Mouse (Mus musculus): ENCODE results near the gene Npcd.
A peak's percentile ranks its signal among the peaks of the same experiment; 100 is the strongest.

The Npcd gene

GRCm38 (mm10) chr15:79803533-79804351, 30.3 kb downstream of the Npcd start:
- peak; percentile 17 for DNase-seq (ENCODE audit: low spot score)

DNA sequence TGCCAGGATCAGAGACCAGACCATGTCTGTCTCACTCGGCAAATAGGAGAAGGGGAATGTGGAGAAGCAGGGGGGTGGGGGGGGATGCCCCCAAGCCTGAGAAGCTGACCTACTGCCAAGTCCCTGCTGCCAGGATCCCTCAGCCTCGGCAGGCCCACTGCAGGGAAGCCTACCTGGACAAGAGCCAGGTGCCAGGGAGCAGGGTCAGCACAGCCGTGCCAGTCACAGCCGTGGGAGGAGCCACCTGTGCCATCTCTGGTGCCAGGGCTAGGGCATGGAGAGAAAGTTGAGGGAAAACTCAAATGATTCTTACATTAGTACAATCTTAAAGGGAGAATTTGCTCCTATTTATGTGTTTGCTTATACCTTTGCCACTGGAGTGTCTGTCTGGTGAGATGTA, 31.7 kb downstream of the Npcd start:
- DNase-seq (ENCODE audit: low spot score), result no peak

DNA sequence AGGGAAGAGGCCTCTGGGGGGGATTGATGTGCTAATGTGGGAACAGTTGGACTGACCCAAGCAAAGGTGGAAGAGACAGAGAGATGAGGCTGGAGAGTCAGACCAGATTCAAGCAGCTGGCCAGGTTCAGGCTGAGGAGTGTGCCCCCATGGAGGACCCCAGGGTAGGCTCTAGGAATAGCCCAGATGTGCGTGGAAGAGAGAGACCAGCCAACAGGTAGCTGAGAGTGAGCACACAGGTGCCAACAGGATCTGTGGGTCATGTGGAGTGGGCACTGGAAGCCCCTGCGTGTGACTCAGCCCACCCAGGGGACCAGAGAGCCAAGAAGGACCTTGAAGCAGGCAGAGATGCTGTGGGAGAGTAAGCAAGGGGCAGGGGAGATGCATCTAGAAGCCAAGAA, 32.4 kb downstream of the Npcd start:
- no peak for DNase-seq (ENCODE audit: low spot score)

- no peak for DNase-seq (ENCODE audit: low spot score)
Observed at GRCm38 (mm10) chr15:79800701-79801100, 33.3 kb downstream of the Npcd start.

- DNase-seq (ENCODE audit: low spot score), result no peak
Observed at GRCm38 (mm10) chr15:79798591-79798990, 35.4 kb downstream of the Npcd start.

- no peak for DNase-seq (ENCODE audit: low spot score)
Observed at GRCm38 (mm10) chr15:79797680-79798079, 36.4 kb downstream of the Npcd start.

DNA sequence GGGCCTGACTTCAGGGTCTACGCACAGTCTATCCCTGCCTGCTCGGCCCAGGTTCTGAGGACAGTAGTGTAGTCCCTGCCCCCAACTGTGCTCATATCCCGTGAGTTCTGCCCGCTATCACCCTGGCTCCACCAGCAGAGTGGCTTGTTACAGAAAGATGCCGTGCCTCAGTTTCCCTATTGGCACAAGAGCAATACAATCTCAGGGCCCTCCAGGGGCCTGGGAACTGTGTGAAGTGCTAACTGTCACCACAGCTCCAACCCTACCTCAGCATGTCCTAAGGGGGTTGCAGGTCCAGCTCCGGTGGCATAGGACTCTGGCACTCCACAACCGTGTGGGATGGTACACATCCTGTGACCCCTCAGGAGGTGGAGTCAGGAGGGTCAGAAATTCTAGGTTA, 36.9 kb downstream of the Npcd start:
- DNase-seq (ENCODE audit: low spot score), result no peak

DNA sequence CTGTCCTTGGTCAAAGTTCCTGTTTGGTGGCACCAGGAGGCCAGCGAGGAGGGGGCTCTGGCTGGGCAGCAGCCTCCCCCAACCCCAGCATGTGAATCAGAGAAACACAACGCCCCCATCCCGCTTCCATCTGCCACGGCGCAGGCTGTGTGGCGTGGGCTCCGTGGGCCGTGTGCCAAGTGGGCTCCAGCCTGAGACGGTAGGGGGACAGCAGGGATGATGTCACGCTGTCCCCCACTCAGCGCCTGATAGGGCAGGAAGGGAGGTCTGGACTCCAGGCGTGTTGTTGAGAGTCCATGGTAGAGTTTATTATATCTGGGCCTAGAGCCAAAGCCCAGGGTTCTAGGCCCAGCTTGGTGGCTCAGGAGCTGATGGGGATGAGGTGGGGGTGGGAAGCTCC, 37.8 kb downstream of the Npcd start:
- DNase-seq (ENCODE audit: low spot score), result no peak

DNA sequence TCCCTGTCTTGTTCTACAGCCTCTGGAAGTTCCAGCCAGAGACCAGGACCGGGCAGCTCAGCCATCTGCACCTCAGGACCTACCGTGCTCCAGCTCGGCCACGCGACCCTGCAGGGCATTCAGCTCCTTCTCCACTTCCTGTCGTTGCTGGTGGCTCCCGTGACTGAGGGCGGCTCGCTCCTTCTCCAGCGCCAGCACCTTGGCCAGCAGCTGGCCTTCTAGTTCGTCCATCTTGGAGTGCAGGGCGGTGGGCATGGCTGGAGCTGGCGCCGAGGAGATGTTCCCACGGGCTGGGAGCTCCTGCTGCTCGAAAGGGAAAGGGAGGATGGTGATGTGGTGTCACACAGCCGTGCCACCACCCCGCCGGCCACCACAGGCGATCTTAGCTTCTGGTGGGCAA, 39.9 kb downstream of the Npcd start:
- no peak for DNase-seq (ENCODE audit: low spot score)

DNA sequence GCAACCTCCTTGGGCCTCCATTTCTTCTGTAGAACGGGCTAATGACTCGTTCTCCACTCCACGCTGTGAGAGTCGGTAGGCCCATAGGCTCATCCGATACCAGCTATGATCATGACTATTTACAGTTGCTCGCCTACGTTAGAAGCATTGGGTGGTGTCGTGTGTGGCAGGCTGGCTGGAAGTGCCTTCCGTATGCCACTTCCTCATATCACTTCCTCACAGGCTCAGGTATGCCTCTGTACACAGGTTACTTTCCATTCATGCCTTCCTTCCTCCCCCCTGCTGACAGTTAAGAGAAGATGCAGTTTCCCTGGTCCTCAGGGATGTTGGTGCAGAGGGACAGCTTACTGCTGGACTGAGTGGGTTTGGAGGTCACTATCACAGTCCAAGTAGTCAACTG, 41.0 kb downstream of the Npcd start:
- no peak for DNase-seq (ENCODE audit: low spot score)

- DNase-seq (ENCODE audit: low spot score), result no peak
Observed at GRCm38 (mm10) chr15:79792455-79792854, 41.6 kb downstream of the Npcd start.

GRCm38 (mm10) chr15:79791502-79791901, 42.5 kb downstream of the Npcd start:
- peak; percentile 26 for DNase-seq (ENCODE audit: low spot score)

DNA sequence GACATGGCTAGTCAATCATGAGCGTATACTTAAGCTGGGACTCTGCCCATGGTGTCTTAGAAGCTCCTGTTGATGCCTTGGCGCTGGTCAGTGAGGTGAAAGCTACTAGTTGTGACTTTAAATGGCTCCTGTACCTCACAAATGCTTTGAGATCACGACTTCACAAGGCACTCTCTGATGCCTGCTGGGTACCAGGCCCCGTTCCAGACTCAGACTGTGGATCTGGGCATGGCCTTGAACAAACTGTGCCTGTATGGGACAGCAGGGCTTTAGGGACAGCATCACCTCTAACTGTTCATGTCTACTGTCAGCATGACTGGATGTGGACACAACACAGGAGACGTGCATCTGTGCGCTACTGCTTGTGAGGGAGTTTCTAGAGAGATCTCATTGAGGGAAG, 43.1 kb downstream of the Npcd start:
- DNase-seq (ENCODE audit: low spot score), result no peak

- no peak for DNase-seq (ENCODE audit: low spot score)
Observed at GRCm38 (mm10) chr15:79790111-79790510, 43.9 kb downstream of the Npcd start.

DNA sequence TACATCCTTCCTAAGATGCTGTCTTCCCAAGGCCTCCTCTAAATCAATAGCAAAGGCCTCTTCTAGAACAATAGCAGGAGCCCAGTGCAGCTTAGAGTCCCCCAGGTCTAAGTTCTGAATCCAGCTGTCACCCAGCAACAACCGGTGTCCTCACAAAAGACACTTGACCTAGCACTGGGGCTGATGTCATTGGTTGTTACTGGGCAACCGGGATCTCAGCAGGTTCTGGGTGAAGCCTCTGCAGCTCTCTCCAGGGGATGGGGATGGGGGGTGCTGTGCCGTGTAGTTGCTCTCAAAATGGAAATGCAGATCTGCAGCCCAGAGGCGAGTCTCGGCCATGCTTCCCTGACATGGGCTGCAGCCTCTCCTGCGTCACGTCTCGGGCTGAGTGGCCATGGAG, 46.2 kb downstream of the Npcd start:
- DNase-seq (ENCODE audit: low spot score), result no peak

- DNase-seq (ENCODE audit: low spot score), result no peak
Observed at GRCm38 (mm10) chr15:79785056-79785455, 49.0 kb downstream of the Npcd start.

GRCm38 (mm10) chr15:79777749-79778148, 56.3 kb downstream of the Npcd start, which contains the start of gene Dnal4:
TSS of gene Dnal4 (minus strand) at chr15:79777849.
- DNase-seq (ENCODE audit: low spot score), result no peak

DNA sequence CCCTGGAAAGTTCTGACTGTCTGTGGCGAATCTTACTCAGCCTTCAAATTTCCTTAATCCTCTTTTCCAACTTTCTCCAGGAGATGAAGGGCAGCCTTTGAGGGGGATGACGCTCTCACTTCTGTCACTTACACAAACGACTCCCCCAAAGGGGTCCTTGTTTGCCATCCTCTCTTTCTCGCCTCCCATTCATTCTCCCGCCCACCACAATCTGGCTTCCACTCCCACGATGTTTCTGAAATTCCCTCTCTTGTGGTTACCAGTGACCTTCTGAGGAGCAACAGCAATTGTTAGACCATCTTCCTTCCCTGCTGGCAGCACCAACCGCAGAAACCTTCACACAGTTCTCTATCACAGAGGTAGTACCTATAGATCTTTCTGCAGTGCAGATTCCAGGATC, 58.4 kb downstream of the Npcd start:
- no peak for DNase-seq (ENCODE audit: low spot score)

- DNase-seq (ENCODE audit: low spot score), result peak; percentile 76
Observed at GRCm38 (mm10) chr15:79774117-79775027, 59.7 kb downstream of the Npcd start.

GRCm38 (mm10) chr15:79770629-79771240, 63.3 kb downstream of the Npcd start:
- no peak for DNase-seq (ENCODE audit: low spot score)

DNA sequence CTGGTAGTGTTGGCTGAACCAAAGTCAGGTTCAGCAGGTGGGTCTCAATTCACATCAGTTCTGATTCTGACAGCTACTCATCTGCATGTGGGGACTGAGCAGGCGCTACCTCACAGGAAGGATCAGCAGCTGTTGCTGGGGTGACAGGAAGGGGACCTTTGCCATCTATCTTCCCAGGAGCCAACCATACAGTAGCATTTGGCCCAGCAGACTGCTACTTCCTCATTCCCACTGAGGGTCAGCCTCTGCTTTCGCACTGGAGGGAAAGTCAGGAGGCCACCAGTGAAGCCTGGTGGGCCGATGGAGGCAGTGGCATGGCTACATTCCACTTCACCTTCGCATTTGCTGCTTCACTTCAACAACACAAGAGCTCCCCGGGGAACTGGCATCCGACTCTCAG, 65.7 kb downstream of the Npcd start:
- DNase-seq (ENCODE audit: low spot score), result no peak

DNA sequence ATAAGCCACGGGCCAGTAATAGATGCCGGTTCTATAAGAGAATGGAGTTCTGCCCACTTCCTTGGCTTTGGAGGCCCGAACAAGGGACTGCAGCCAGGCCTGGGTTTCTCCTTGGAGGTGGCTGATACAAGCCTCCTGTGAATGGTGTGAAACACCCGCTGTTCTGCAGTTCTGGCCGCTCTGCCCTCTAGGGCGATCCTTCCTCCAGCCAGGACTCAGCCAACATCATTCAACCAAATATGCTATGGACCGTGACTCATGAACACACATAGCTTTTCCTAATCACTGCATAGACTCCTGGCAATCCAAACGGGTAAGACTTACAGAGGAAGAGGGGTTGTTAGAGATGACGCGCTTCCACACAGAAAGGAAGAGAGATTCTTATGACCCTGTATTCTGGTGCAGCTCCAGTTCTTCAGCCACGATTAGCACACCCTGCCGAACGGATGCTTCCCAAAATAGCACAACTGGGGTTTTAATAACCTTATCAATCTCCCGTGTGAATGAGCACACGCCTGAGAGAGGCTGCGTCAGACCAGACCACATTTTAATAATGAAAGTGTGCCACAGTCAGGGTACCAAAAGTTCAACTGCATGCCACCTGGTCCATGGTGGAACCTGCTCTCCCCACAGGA, 66.6 kb downstream of the Npcd start:
- DNase-seq (ENCODE audit: low spot score), result no peak

Measured in ovary, postnatal 10 days (tissue).